Mouse (Mus musculus): ENCODE data around the gene Wwox.

- no peak for TF ChIP-seq CTCF (IDR thresholded peaks at IDR 0.05; ENCODE audit: low read depth, low read length)
- no peak for TF ChIP-seq EP300 (IDR thresholded peaks at IDR 0.05; ENCODE audit: insufficient read depth, low read depth, low read length)
- TF ChIP-seq POLR2A (IDR thresholded peaks at IDR 0.05; ENCODE audit: insufficient read depth, low read length), result no peak
Measured at GRCm38 (mm10) chr8:114564036-114564435, 124.6 kb downstream of the Wwox start.

All from ES-Bruce4 (cell line).